Mouse (Mus musculus) liver, embryonic 14.5 days (tissue): ENCODE results near the gene Sh3glb1. TPM values are rescaled to one million over a fixed set of nuclear protein-coding genes. Genes with fewer than 3 reads are reported as not detected.

Source experiments
- ATAC-seq: fragments of 200-750 bp; cut with Nextera tagmentation; 2 replicates; pipeline ENCODE4 v1.8.0; 2017; ENCODE audit warnings: moderate number of reproducible peaks, mild to moderate bottlenecking, moderate library complexity; ENCODE audit not compliant: insufficient read depth
- DNase-seq, 3 experiments: peaks; one replicate each; pipeline ENCODE4 v3.0.0-alpha.2; 2012 to 2013; ENCODE audit warnings: low read depth in 3 of 3, low spot score in 3 of 3
- H3K27ac ChIP-seq: fragments of 300-500 bp; sonication (generic); 2 replicates; pipeline ENCODE4 v1.5.1; 2014; ENCODE audit warnings: moderate library complexity, mild to moderate bottlenecking, control low read depth, inconsistent platforms
- H3K27me3 ChIP-seq: fragments of 300-500 bp; sonication (generic); 2 replicates; pipeline ENCODE4 v1.6.1; 2014; ENCODE audit warnings: mild to moderate bottlenecking, low read length, moderate library complexity; ENCODE audit not compliant: control insufficient read depth, insufficient read depth
- H3K36me3 ChIP-seq: fragments of 300-500 bp; sonication (generic); replicated peaks from 2 replicates; pipeline ENCODE4 v1.6.1; 2014; ENCODE audit warnings: low read depth; ENCODE audit not compliant: control insufficient read depth, insufficient read depth
- H3K4me1 ChIP-seq, 2 experiments: fragments of 200-500 bp in 1 of 2; fragments of 300-500 bp in 1 of 2; sonication (generic) in 1 of 2; replicated peaks; 2 replicates each; pipeline ENCODE4 v1.6.1; 2012 to 2014; ENCODE audit warnings: antibody characterized with exemption in 1 of 2, inconsistent platforms in 1 of 2, low read length in 1 of 2; ENCODE audit not compliant: control insufficient read depth in 2 of 2, insufficient read depth in 2 of 2
- H3K4me2 ChIP-seq: fragments of 300-500 bp; sonication (generic); 2 replicates; pipeline ENCODE4 v1.6.1; 2014; ENCODE audit warnings: low read depth, mild to moderate bottlenecking, control low read depth, moderate library complexity
- H3K4me3 ChIP-seq, 2 experiments: fragments of 200-500 bp in 1 of 2; fragments of 300-500 bp in 1 of 2; sonication (generic) in 1 of 2; 2 replicates each; pipeline ENCODE4 v1.5.1; 2012 to 2014; ENCODE audit warnings: low read depth in 2 of 2, low read length in 2 of 2, mild to moderate bottlenecking in 2 of 2, control low read depth in 1 of 2, inconsistent platforms in 1 of 2, moderate library complexity in 1 of 2; ENCODE audit not compliant: insufficient read depth in 1 of 2
- H3K9ac ChIP-seq: fragments of 300-500 bp; sonication (generic); replicated peaks from 2 replicates; pipeline ENCODE4 v1.6.1; 2014; ENCODE audit warnings: mild to moderate bottlenecking, control low read depth, moderate library complexity
- H3K9me3 ChIP-seq: fragments of 300-500 bp; sonication (generic); 2 replicates; pipeline ENCODE4 v1.6.1; 2016; ENCODE audit warnings: low read length, mixed read lengths; ENCODE audit not compliant: control insufficient read depth
- CTCF ChIP-seq: IDR thresholded peaks from 2 replicates; pipeline ENCODE4 v1.5.1; 2016; ENCODE audit warnings: antibody characterized with exemption, low read depth, control low read depth
- EP300 ChIP-seq: IDR thresholded peaks from 2 replicates; pipeline ENCODE4 v1.6.1; 2016; ENCODE audit warnings: antibody characterized with exemption, low read depth
- WGBS: fragments of 180-500 bp; shearing (Covaris S2); extraction: QIAGEN DNeasy Blood & Tissue Kit; methylation state at CpG from one replicate; pipeline ENCODE4 v1.1.7; 2014; ENCODE audit not compliant: insufficient replicate concordance; 5-methylcytosine and 5-hydroxymethylcytosine counted together
- polyA plus RNA-seq, 2 experiments: library from polyadenylated mRNA; depleted of rRNA in 1 of 2; stranded (reverse) in 1 of 2; unstranded in 1 of 2; fragments of >200 nt; fragmentation: Nextera tagmentation in 1 of 2; extraction: Ambion mirVana in 1 of 2; gene quantifications; 2 replicates each; pipeline versions ENCODE4 v1.2.1 to v1.2.3; 2012 to 2014

Gene Sh3glb1
- polyA plus RNA-seq, 2 experiments: 11.7 to 74.4 TPM

- Histone ChIP-seq H3K36me3 (no peaks in the 10 kb centered on the region; the same call in 1 of the 2 replicates), H3K9me3 (no peaks in the 10 kb centered on the region), H3K27ac (peak overlapping the region; percentile 95), H3K4me3 (peak overlapping the region; percentile 91 to 99), H3K9ac (peak overlapping the region; percentile 98), H3K27me3 (no peaks in the 10 kb centered on the region), H3K4me1 (peaks cover 17 to 36% of the 10 kb centered on the region in 2 experiments), H3K4me2 (peak overlapping the region; percentile 97)
- DNase-seq (peak in 2 of 3 experiments; percentile 55 to 62), ATAC-seq (peak; percentile 69)
- TF ChIP-seq EP300 (no peak), CTCF (no peak)
- WGBS: under 1% methylated on average over 51 of the region's 56 CpGs
Measured at GRCm38 (mm10) chr3:144719088-144719900, 841 bp downstream of the Sh3glb1 start.

GRCm38 (mm10) chr3:144718706-144719087 lies 1.4 kb downstream of the Sh3glb1 start:
- Histone ChIP-seq H3K9ac (peak overlapping the region; percentile 98), H3K4me2 (peak overlapping the region; percentile 97), H3K4me3 (peak overlapping the region; percentile 91 to 99), H3K36me3 (no peaks in the 10 kb centered on the region; the same call in 1 of the 2 replicates), H3K27ac (peak overlapping the region; percentile 95), H3K9me3 (no peaks in the 10 kb centered on the region), H3K4me1 (peaks cover 17 to 36% of the 10 kb centered on the region in 2 experiments), H3K27me3 (no peaks in the 10 kb centered on the region)
- 15% methylated on average over 7 of the region's 7 CpGs for WGBS
- ATAC-seq (no peak), DNase-seq (peak in 1 of 3 experiments; percentile 20)
- TF ChIP-seq CTCF (no peak), EP300 (no peak)

DNA sequence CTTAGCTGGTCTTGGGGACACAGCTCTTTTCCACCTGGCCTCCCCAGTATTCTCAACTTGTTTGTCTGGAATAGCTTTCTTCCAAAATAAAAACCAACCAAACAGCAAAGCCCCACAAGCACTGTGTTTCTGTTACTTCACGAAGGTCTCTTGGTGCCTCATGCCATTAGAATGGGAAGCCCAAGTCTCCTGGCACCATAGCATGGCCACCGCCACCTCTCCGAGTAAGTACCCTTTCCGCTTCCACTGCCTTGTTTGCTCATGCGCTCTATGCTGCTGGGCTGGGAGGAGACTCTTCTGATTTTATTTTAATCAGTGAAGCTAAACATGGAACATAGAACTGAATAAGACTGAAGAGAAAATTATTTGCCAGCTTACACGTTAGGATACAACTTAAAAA lies 2.3 kb downstream of the Sh3glb1 start:
- Histone ChIP-seq H3K4me1 (peaks cover 17 to 36% of the 10 kb centered on the region in 2 experiments), H3K9ac (no peak overlapping the region)
- WGBS: 75% methylated on average over 6 of the region's 6 CpGs

DNA sequence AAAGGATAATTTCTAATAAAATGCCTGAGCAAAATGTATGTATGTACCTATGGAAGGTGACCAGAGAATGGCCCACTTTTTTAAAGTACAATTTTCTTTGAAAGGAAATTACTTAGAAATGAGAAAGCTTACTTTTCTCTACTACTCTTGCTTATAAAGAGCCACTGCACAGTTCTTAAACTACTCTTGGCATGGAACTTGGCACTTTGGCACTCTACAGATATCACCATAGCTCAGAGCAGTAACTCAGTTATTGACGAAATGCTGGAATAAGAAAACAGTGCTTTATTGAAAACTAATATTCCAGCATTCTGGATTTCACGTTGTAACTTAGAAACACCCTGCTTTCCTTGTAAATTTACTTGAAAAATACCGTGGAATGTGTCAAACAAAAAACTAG lies 3.0 kb downstream of the Sh3glb1 start:
- Histone ChIP-seq H3K4me1 (peaks cover 17 to 33% of the 10 kb centered on the region in 2 experiments), H3K4me2 (peak overlapping the region; percentile 97), H3K9ac (no peak overlapping the region), H3K9me3 (no peaks in the 10 kb centered on the region), H3K36me3 (peaks cover 6% of the 10 kb centered on the region), H3K27me3 (no peaks in the 10 kb centered on the region), H3K4me3 (no peak overlapping the region), H3K27ac (no peak overlapping the region)
- no peak for TF ChIP-seq CTCF
- no peak for TF ChIP-seq EP300
- WGBS: 83% methylated on average over 3 of the region's 3 CpGs
- no peak for ATAC-seq
- no peak for DNase-seq

More for the DNA sequence above, 2.3 kb downstream of the Sh3glb1 start:
- Histone ChIP-seq H3K4me3 (peak overlapping the region; percentile 15 to 19; a peak in 2 of 4 replicates), H3K36me3 (no peaks in the 10 kb centered on the region; the same call in 1 of the 2 replicates), H3K9me3 (no peaks in the 10 kb centered on the region), H3K27ac (no peak overlapping the region), H3K27me3 (no peaks in the 10 kb centered on the region), H3K4me2 (peak overlapping the region; percentile 97)
- DNase-seq (no peak), ATAC-seq (no peak)
- TF ChIP-seq CTCF (no peak), EP300 (no peak)

DNA sequence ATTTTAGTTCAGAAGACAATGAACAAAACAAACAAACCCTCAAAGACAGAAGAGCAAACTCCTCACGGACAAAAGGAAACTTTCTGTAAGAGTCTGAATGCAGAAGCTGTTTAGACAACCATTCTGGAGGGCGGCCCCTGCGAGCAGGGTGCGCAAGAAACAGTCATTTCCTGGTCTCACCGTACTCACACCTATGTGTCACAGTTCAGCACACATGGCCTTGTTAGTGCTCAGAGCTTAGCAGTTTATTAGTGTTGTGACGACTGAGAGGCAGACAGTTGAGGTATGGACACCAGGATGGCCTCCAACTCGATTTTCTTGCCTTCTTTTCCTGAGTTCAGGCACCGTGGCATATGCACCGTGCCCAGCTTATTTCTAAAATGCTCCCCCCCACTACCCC lies 4.2 kb downstream of the Sh3glb1 start:
- no peak for DNase-seq

More for the DNA sequence above, 4.2 kb downstream of the Sh3glb1 start:
- H3K27me3 ChIP-seq: no peaks in the 10 kb centered on the region
- ATAC-seq: no peak
- H3K9ac ChIP-seq: no peak overlapping the region
- no peaks in the 10 kb centered on the region for H3K9me3 ChIP-seq
- 51% methylated on average over 9 of the region's 9 CpGs for WGBS
- H3K27ac ChIP-seq: no peak overlapping the region
- peak overlapping the region; percentile 14; the same call in 1 of the 2 replicates for H3K4me2 ChIP-seq
- no peak overlapping the region for H3K4me3 ChIP-seq
- peaks cover 16 to 24% of the 10 kb centered on the region in 2 experiments for H3K4me1 ChIP-seq
- H3K36me3 ChIP-seq: peaks cover 16% of the 10 kb centered on the region
- no peak for TF ChIP-seq EP300
